Comparison of ENCODE assay signal across 8 mouse cellular contexts in the genomic region with DNA sequence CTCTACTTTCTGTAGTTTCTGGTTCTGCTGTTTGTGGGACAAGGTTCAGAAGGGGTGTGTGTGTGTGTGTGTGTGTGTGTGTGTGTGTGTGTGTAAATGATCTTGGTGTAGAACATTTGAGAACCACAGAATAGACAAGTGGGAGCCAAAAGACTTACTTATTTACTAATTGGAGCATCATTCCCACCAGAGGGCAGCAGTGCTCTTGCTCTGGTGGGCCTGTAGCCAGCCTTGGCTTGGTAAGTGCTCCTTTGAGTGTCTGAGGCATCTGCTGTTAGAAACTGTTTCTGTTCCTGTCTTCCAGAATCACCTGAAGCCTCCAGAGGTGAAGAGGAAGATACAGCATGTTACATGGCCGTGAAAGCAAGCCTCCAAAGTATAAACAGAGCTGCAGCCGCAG. TPM values are rescaled to one million over a fixed set of nuclear protein-coding genes. Genes with fewer than 3 reads are reported as not detected.
A peak's percentile ranks its signal among the peaks of the same experiment; 100 is the strongest.
DNase-seq lines count a peak whose midpoint lies in the region.

No protein-coding gene starts in this region.

- H3K27me3 ChIP-seq in splenic B cell, adult 2 months (ENCODE audit: control insufficient read depth, insufficient read depth, low read length, poor library complexity, severe bottlenecking): no peaks in the 10 kb centered on the region

- peaks cover 18% of the 10 kb centered on the region for H3K36me3 ChIP-seq in splenic B cell, adult 2 months (ENCODE audit: control insufficient read depth, insufficient read depth, low read length, poor library complexity, severe bottlenecking)

- peak; percentile 51 for DNase-seq in gastrocnemius, adult 18-20 months (ENCODE audit: low spot score)
- no peak for DNase-seq in gastrocnemius, postnatal 25 days
- DNase-seq in 416B (ENCODE audit: low read depth): peak; percentile 75
- peak; percentile 42 for DNase-seq in c-Kit-positive CD71-positive TER-119-negative erythroid progenitor cells, embryonic 14.5 days (ENCODE audit: low read depth)
- DNase-seq in forelimb bud, embryonic 11.5 days (ENCODE audit: low read depth, low spot score): peak; percentile 59
- peak; percentile 41 to 75 for DNase-seq in layer of hippocampus, adult 8-10 months (ENCODE audit: low spot score in 2 of 2)
- peak; percentile 39 to 56 for DNase-seq in lung, postnatal 4 days
- peak; percentile 66 for DNase-seq in splenic B cell, adult 2 months (ENCODE audit: low read depth, low spot score)

RNA-seq across cellular contexts. Expression of gene AI597479, which starts 14.4 kb away (rescaled TPM):
- 10 to 100 TPM; 16.1 to 18.8 TPM for total RNA-seq in gastrocnemius, adult 18-20 months (2021)
- total RNA-seq in gastrocnemius, postnatal 25 days (2021): 10 to 100 TPM; 12.4 to 12.9 TPM
- total RNA-seq in layer of hippocampus, adult 8-10 months (2022): 10 to 100 TPM; 23.2 to 25.6 (median 24.2) TPM

RNA-seq across cellular contexts. Expression of gene Tgfbrap1, which starts 14.4 kb away (rescaled TPM):
- total RNA-seq in gastrocnemius, adult 18-20 months (2021): 10 to 100 TPM; 13.4 TPM
- 10 to 100 TPM; 10.2 to 10.5 TPM for total RNA-seq in gastrocnemius, postnatal 25 days (2021)
- total RNA-seq in layer of hippocampus, adult 8-10 months (2022): 10 to 100 TPM; 40.2 to 44.5 (median 41.7) TPM
